Mouse (Mus musculus) cerebellum, adult 2 months (tissue): ENCODE data around the gene Gabpa.

Source experiments
- CTCF ChIP-seq: fragments of 200-500 bp; IDR thresholded peaks from 2 replicates; pipeline ENCODE4 v1.5.1; 2011; ENCODE audit warnings: low read depth, mild to moderate bottlenecking, control low read depth, low read length, moderate library complexity, borderline replicate concordance; ENCODE audit not compliant: insufficient read depth
- POLR2A ChIP-seq: fragments of 200-500 bp; IDR thresholded peaks from 2 replicates; pipeline ENCODE4 v1.6.1; 2011; ENCODE audit warnings: low read length, control low read depth, borderline replicate concordance; ENCODE audit not compliant: insufficient read depth

- TF ChIP-seq CTCF (no peak), POLR2A (no peak)
Observed at GRCm38 (mm10) chr16:84807874-84808273, 26.9 kb upstream of the Gabpa start.
